Mouse (Mus musculus) kidney, adult 18-20 months (tissue): ENCODE measurements around the gene Slc25a26.

ENCODE experiments used
- DNase-seq: peaks from one replicate; pipeline ENCODE4 v3.0.0; 2021

Gene Slc25a26

DNA sequence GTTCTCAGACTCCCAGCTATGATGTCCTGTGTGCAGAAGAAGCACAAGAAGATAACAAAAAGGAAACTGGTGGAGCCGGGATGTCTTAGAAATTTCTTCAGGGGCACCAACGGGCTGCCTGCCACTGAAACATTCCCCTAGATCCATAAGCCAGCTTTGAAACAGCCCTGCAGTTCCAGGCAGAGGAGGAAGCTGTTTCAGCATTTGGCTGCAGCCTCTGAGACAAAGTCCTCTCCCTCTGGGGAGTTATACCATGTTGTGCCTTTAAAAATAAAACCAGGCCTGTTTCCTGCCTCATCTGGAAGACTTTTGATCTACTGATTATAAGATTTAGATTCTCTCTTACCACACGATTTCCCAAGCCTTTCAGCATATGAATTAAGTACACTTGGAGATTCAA lies 144.5 kb downstream of the Slc25a26 start:
- no peak for DNase-seq

GRCm38 (mm10) chr6:94645723-94646122 lies 145.6 kb downstream of the Slc25a26 start:
- no peak for DNase-seq

GRCm38 (mm10) chr6:94646274-94646863 lies 146.2 kb downstream of the Slc25a26 start:
- no peak for DNase-seq

DNA sequence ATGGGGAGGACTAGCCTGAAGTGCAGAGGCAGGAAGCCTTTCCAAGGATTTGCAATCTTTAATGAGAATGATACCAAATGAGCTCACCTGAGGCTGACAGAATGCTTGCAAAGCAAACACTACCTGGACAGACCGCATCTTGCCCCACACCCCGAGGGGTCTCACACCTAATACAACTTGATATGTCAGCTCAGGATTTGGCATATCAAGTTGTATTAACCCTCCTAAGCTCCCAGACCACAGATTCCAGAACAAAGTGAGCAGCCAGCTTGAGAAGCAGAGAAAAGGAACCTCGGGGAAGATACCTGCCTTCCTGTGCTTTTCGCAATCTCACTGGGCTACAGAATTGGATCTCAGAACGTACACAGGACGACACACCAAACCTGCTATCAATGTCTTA lies 146.8 kb downstream of the Slc25a26 start:
- DNase-seq: no peak

GRCm38 (mm10) chr6:94647574-94648430 lies 147.7 kb downstream of the Slc25a26 start:
- peak; percentile 57 for DNase-seq

DNA sequence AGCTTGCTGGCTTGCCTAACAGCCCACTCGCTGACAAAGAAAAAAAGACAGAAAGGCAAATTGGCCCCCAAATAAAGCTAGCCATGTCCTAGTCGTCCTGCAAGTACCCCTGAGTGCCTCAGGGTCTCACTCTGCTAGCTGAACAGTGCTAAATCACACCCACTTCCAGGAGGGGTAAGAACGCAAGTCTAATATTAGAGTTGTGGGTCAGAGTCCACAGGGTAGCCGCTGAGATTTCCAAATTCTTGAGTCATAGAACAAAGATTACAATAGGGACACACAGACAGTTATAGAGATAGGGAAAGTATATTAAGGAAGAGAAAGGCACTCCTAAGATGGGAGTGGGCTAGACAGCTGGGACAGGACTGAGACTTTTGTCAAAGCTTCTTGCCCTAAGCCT lies 148.4 kb downstream of the Slc25a26 start:
- no peak for DNase-seq

GRCm38 (mm10) chr6:94649637-94650036 lies 149.5 kb downstream of the Slc25a26 start:
- DNase-seq: no peak

DNA sequence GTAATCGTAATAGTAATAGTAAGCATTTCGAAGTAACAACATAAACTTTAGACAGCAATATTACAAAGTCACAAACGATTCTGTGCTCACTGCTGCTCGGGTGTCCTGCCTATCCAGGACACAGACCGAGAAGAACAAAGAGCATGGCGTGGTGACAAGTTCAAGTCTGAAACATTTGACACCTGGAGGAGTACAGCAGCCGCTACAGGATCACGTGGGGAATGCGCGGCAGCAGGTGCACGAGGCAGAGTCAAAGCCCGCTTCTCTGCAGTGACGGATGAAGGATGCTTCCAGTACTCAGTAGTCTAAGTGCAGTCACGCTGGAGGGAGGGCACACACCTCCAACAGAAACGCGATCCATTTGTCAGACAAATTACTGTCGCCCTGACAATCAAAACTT lies 151.4 kb downstream of the Slc25a26 start:
- no peak for DNase-seq

- no peak for DNase-seq
Measured at GRCm38 (mm10) chr6:94652659-94653213, 152.6 kb downstream of the Slc25a26 start.

DNA sequence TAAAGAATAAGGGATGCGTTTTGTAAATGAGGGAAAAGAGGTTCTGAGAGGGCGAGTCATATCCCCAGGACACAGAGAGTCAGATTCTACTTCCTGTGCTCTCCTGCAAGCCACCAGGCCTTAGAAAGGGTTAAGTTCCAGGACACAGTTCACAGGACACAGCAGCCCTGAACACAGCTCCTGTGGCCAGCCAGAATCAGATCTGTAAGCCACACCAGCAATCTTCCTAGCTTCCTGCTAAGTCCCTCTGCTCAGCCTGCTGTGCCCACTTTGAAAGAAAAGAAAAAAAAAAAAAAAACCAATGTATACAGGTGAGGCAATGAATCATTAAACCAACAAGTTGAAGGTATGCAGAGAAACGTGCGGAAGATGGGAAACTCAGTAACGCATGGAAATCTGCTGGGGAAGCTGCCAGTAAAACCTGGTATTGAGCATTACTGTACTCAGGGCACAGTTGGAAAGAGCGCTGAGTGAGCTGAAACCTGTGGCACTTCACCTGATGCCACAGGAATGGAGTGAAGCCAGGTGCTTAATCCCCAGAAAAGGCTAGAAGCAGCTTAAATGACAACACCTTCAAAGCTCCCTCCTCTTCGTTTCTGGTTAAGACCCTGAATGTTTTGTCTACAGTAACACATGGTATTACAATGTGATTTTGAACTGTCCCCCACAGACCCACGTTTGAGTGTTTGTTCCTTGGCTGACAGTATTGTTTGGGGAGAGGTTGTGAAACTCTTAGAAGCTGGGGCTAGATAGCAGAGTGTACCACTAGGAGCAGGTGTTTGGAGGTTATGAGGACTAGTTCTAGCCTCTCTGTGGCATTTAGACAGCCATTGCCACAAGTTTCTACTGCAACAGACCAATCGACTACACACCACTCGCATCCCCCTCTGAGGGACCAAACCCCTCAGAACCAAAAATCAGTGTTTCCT lies 153.5 kb downstream of the Slc25a26 start:
- no peak for DNase-seq
